Mouse (Mus musculus) thymus, adult 2 months (tissue): ENCODE data around the gene Ccdc125.

ENCODE experiments used
- CTCF ChIP-seq: fragments of 200-500 bp; IDR thresholded peaks from 2 replicates; pipeline ENCODE4 v1.5.1; 2012; ENCODE audit warnings: mild to moderate bottlenecking, control low read depth, low read length, moderate library complexity, borderline replicate concordance; ENCODE audit not compliant: control insufficient read depth, poor library complexity, insufficient read depth; ENCODE audit errors: extremely low read depth
- POLR2A ChIP-seq: fragments of 200-500 bp; IDR thresholded peaks from 2 replicates; pipeline ENCODE4 v1.6.1; 2012; ENCODE audit warnings: mild to moderate bottlenecking, low read length, control low read depth, moderate library complexity; ENCODE audit not compliant: control insufficient read depth, poor library complexity, insufficient read depth; ENCODE audit errors: extremely low read depth

- TF ChIP-seq POLR2A (no peak), CTCF (no peak)
Observed at GRCm38 (mm10) chr13:100682837-100683236, 13.3 kb downstream of the Ccdc125 start.
